Mouse (Mus musculus): ENCODE results near the gene Sdf4. TPM values are rescaled to one million over a fixed set of nuclear protein-coding genes. Genes with fewer than 3 reads are reported as not detected.

Sdf4 gene
- total and polyA plus RNA-seq, 3 experiments, result 31.8 to 163 (median 94.4) TPM

DNA sequence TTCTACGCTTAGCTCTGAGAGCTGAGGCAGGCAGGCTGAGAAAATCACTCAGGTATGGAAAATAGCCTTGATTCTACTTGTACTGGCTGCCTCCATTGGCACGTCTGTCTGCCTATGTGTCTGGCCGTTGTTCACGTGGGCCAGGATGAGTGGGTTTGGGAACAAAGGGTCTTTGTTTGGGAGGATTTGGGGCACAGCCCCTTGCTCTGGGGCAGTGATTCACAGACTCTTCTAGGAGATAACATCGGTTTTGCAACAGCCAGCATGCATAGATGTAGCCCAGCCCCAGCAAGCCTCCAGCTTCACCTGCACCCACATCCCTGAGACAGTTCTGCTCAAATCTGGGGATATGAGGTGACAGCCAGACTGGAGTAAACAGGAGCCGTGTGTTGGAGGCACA lies 20.0 kb upstream of the Sdf4 start:
- H3K4me1 ChIP-seq (ENCODE audit: insufficient read depth, low read depth, low read length), result peaks cover 30% of the 10 kb centered on the region
- TF ChIP-seq CTCF (IDR thresholded peaks at IDR 0.05; ENCODE audit: low read depth, low read length), result no peak
- no peak for TF ChIP-seq POLR2AphosphoS5 (IDR thresholded peaks at IDR 0.05; ENCODE audit: insufficient replicate concordance, low read depth, low read length)

DNA sequence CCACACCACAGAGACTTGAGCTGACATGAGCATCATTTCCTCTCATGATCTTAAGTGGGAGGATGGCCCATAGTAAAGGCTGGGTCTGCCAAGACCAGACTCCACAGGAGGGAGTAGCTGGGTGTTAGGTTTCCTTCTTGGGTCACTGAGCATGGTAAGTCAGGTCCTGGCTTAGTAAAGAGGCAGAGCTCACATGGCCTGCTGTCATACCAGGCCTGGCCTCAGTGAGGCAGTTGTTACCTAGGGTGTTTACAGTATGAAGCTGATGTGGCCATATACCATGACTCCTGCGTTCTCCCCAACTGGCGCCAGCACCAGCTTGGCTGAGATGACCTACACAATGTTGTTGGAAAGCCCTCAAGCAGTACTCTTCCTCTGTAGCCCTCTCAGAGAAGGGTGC lies 19.4 kb upstream of the Sdf4 start:
- Histone ChIP-seq H3K4me1 (ENCODE audit: insufficient read depth, low read depth, low read length) (peaks cover 25% of the 10 kb centered on the region), H3K36me3 (replicated peaks) (no peaks in the 10 kb centered on the region), H3K4me3 (ENCODE audit: low read depth, low read length) (no peak overlapping the region), H3K27me3 (ENCODE audit: insufficient read depth, low read length) (peaks cover 5% of the 10 kb centered on the region; the same call in 1 of the 2 replicates), H3K9me3 (replicated peaks) (no peaks in the 10 kb centered on the region)
- TF ChIP-seq CTCF (IDR thresholded peaks at IDR 0.05; ENCODE audit: low read depth, low read length) (no peak), TAL1 (conservative IDR thresholded peaks at IDR 0.05; ENCODE audit: low read depth, low read length) (no peak), GATA1 (IDR thresholded peaks at IDR 0.05; ENCODE audit: borderline replicate concordance, low read length) (no peak), GATA2 (IDR thresholded peaks at IDR 0.05; ENCODE audit: borderline replicate concordance, low read depth, low read length) (no peak), POLR2AphosphoS5 (IDR thresholded peaks at IDR 0.05; ENCODE audit: insufficient replicate concordance, low read depth, low read length) (no peak)
- ATAC-seq (ENCODE audit: extremely low read depth, insufficient number of reproducible peaks, low FRiP score, poor library complexity, severe bottlenecking) (no peak), DNase-seq (ENCODE audit: low spot score) (no peak)

More for the DNA sequence above, 20.0 kb upstream of the Sdf4 start:
- Histone ChIP-seq H3K4me3 (ENCODE audit: low read depth, low read length) (no peak overlapping the region), H3K36me3 (replicated peaks) (no peaks in the 10 kb centered on the region), H3K9me3 (replicated peaks) (no peaks in the 10 kb centered on the region), H3K27me3 (ENCODE audit: insufficient read depth, low read length) (peaks cover 5% of the 10 kb centered on the region; the same call in 1 of the 2 replicates)
- no peak for ATAC-seq (ENCODE audit: extremely low read depth, insufficient number of reproducible peaks, low FRiP score, poor library complexity, severe bottlenecking)
- DNase-seq (ENCODE audit: low spot score), result no peak

DNA sequence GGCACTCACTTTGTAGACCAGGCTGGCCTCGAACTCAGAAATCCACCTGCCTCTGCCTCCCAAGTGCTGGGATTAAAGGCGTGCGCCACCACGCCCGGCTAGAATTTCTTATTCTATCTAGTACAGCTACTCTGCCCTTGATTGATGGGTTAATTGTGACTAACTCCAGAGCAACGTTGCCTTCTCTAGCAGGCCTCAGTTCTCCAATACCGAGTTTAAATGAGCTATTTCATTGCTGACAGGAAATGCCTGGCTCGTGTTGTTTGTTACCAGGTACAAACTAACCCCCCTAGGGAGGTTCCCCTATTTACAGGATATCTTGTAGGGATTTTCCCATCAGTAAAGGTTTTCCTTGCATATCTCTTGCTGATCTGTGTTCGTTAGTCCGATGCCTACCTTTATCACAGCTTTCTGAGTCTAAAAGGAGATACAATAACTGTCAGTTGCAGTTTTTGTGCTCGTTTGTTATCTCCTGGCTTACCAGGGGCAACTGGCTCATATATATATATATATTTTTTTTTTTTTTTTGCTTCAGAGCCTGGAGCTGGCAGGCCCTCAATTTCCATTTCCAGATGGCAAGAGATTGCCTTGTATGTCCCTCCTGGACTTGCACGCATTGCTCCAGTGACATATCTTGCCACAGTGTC lies 11.1 kb upstream of the Sdf4 start:
- H3K27me3 ChIP-seq (ENCODE audit: insufficient read depth, low read length), result peaks cover 15% of the 10 kb centered on the region
- no peak for TF ChIP-seq POLR2AphosphoS5 (IDR thresholded peaks at IDR 0.05; ENCODE audit: insufficient replicate concordance, low read depth, low read length)
- no peak for TF ChIP-seq GATA2 (IDR thresholded peaks at IDR 0.05; ENCODE audit: borderline replicate concordance, low read depth, low read length)
- TF ChIP-seq CTCF (IDR thresholded peaks at IDR 0.05; ENCODE audit: low read depth, low read length), result no peak
- no peak for TF ChIP-seq GATA1 (IDR thresholded peaks at IDR 0.05; ENCODE audit: borderline replicate concordance, low read length)
- TF ChIP-seq TAL1 (conservative IDR thresholded peaks at IDR 0.05; ENCODE audit: low read depth, low read length), result no peak
- ATAC-seq (ENCODE audit: extremely low read depth, insufficient number of reproducible peaks, low FRiP score, poor library complexity, severe bottlenecking), result no peak
- no peaks in the 10 kb centered on the region for H3K9me3 ChIP-seq (replicated peaks)
- no peak for DNase-seq (ENCODE audit: low spot score)
- H3K36me3 ChIP-seq (replicated peaks), result no peaks in the 10 kb centered on the region
- H3K4me1 ChIP-seq (ENCODE audit: insufficient read depth, low read depth, low read length), result no peaks in the 10 kb centered on the region
- no peak overlapping the region for H3K4me3 ChIP-seq (ENCODE audit: low read depth, low read length)

DNA sequence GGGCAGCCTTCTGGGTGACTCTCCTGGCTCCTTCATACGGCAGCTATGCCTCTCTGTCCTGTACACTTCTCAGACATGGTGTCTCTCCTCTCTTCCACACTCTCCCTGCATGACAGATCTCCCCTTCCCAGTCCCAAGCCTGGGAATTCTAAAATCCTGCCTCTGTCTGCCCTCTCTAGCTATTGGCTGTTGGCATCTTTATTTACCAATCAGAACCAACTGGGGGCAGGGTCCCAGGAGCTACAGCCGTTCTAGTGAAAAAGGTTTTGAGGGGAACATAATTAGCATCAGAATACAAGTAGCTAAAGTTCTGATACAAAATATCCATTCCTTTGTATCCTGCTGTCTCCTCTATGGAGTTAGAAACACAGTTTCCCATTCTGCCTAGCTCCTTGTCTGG lies 8.9 kb upstream of the Sdf4 start:
- no peak for DNase-seq (ENCODE audit: low spot score)
- TF ChIP-seq TAL1 (conservative IDR thresholded peaks at IDR 0.05; ENCODE audit: low read depth, low read length), result no peak
- no peak for TF ChIP-seq GATA2 (IDR thresholded peaks at IDR 0.05; ENCODE audit: borderline replicate concordance, low read depth, low read length)
- TF ChIP-seq POLR2AphosphoS5 (IDR thresholded peaks at IDR 0.05; ENCODE audit: insufficient replicate concordance, low read depth, low read length), result no peak
- H3K27me3 ChIP-seq (ENCODE audit: insufficient read depth, low read length), result peaks cover 15% of the 10 kb centered on the region
- peaks cover 8% of the 10 kb centered on the region; the same call in 1 of the 2 replicates for H3K4me1 ChIP-seq (ENCODE audit: insufficient read depth, low read depth, low read length)
- no peaks in the 10 kb centered on the region for H3K9me3 ChIP-seq (replicated peaks)
- peaks cover 4% of the 10 kb centered on the region for H3K36me3 ChIP-seq (replicated peaks)
- no peak overlapping the region for H3K4me3 ChIP-seq (ENCODE audit: low read depth, low read length)
- ATAC-seq (ENCODE audit: extremely low read depth, insufficient number of reproducible peaks, low FRiP score, poor library complexity, severe bottlenecking), result no peak

DNA sequence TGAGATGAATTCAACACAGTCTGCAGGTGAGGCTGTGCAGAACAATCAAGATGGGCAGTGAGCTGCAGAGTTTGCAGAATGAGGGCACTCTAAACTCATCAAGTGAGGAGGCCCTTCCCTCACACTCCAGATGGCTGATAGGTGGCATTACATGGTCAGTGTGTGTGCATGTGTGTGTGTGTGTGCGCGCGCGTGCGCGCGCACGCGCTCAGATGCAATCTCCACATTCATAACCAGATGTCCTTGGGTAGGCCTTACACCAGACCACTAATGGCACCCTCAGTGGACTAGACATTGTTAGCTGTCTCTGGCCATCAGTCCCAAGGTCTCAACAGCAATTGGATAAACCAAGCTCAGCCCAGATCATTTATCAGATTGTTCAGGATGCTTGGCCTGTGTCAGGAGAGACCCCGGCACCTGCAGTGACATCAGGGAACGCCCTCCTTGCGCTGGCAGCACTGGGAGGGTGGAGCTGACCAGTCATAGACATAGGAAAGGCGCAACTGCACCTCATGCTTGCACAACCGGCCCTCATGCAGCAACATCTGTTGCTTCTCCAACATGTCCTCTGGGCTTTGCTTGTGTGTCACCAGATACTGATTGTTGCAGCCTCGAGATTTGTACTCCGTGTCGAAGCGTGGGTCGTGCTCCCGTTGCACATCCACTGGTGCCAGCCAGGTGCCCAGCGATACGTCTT lies 1.3 kb upstream of the Sdf4 start:
- no peaks in the 10 kb centered on the region for H3K9me3 ChIP-seq (replicated peaks)
- TF ChIP-seq GATA2 (IDR thresholded peaks at IDR 0.05; ENCODE audit: borderline replicate concordance, low read depth, low read length) (no peak), TAL1 (conservative IDR thresholded peaks at IDR 0.05; ENCODE audit: low read depth, low read length) (no peak), POLR2AphosphoS5 (IDR thresholded peaks at IDR 0.05; ENCODE audit: insufficient replicate concordance, low read depth, low read length) (no peak), CTCF (IDR thresholded peaks at IDR 0.05; ENCODE audit: low read depth, low read length) (no peak), GATA1 (IDR thresholded peaks at IDR 0.05; ENCODE audit: borderline replicate concordance, low read length) (no peak)
- peaks cover 45% of the 10 kb centered on the region for H3K36me3 ChIP-seq (replicated peaks)
- H3K4me3 ChIP-seq (ENCODE audit: low read depth, low read length), result peak overlapping the region; percentile 91
- peaks cover 56% of the 10 kb centered on the region for H3K4me1 ChIP-seq (ENCODE audit: insufficient read depth, low read depth, low read length)
- ATAC-seq (ENCODE audit: extremely low read depth, insufficient number of reproducible peaks, low FRiP score, poor library complexity, severe bottlenecking), result no peak
- DNase-seq (ENCODE audit: low spot score), result peak; percentile 56
- no peaks in the 10 kb centered on the region for H3K27me3 ChIP-seq (ENCODE audit: insufficient read depth, low read length)

DNA sequence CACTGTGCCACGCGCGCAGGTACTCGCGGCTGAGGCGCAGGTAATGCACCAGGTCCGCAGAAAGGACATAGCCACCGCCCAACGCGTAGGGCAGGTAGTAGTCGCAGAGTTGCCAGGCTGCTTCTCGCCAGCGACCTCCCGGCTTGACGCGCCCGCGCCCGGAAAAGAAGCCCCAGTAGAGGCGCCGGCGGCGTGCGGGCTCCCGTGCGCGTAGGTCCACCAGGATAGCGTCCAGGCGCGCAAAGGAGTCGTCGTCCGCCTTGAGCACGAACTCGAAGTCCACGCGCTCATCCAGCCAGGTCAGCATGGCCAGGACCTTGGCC lies 803 bp upstream of the Sdf4 start:
- Histone ChIP-seq H3K36me3 (replicated peaks) (peaks cover 50% of the 10 kb centered on the region), H3K4me1 (ENCODE audit: insufficient read depth, low read depth, low read length) (peaks cover 58% of the 10 kb centered on the region), H3K9me3 (replicated peaks) (no peaks in the 10 kb centered on the region), H3K27me3 (ENCODE audit: insufficient read depth, low read length) (no peaks in the 10 kb centered on the region), H3K4me3 (ENCODE audit: low read depth, low read length) (peak overlapping the region; percentile 91)
- TF ChIP-seq POLR2AphosphoS5 (IDR thresholded peaks at IDR 0.05; ENCODE audit: insufficient replicate concordance, low read depth, low read length), result no peak
- TF ChIP-seq CTCF (IDR thresholded peaks at IDR 0.05; ENCODE audit: low read depth, low read length), result no peak
- TF ChIP-seq GATA1 (IDR thresholded peaks at IDR 0.05; ENCODE audit: borderline replicate concordance, low read length), result no peak
- TF ChIP-seq TAL1 (conservative IDR thresholded peaks at IDR 0.05; ENCODE audit: low read depth, low read length), result no peak
- no peak for TF ChIP-seq GATA2 (IDR thresholded peaks at IDR 0.05; ENCODE audit: borderline replicate concordance, low read depth, low read length)
- DNase-seq (ENCODE audit: low spot score) (no peak), ATAC-seq (ENCODE audit: extremely low read depth, insufficient number of reproducible peaks, low FRiP score, poor library complexity, severe bottlenecking) (no peak)
